Mouse (Mus musculus) G1E (cell line): Measurements from ENCODE around the gene Ehd1. TPM values are rescaled to one million over a fixed set of nuclear protein-coding genes. Genes with fewer than 3 reads are reported as not detected.

Experiments
- ATAC-seq: 2 replicates; pipeline ENCODE4 v1.8.0; 2016; ENCODE audit warnings: mild to moderate bottlenecking; ENCODE audit not compliant: insufficient number of reproducible peaks, poor library complexity, low FRiP score, severe bottlenecking; ENCODE audit errors: extremely low read depth
- DNase-seq: peaks from one replicate; pipeline ENCODE4 v3.0.0; 2012; ENCODE audit warnings: low spot score
- H3K27me3 ChIP-seq: 2 replicates; pipeline ENCODE4 v1.6.1; 2012; ENCODE audit warnings: mild to moderate bottlenecking, low read length, inconsistent platforms; ENCODE audit not compliant: insufficient read depth
- H3K36me3 ChIP-seq: replicated peaks from 2 replicates; pipeline ENCODE3; 2012; ENCODE audit warnings: mild to moderate bottlenecking, inconsistent platforms
- H3K4me1 ChIP-seq: 2 replicates; pipeline ENCODE4 v1.6.1; 2012; ENCODE audit warnings: low read depth, low read length, inconsistent platforms, mixed read lengths; ENCODE audit not compliant: insufficient read depth
- H3K4me3 ChIP-seq: 2 replicates; pipeline ENCODE4 v1.5.1; 2012; ENCODE audit warnings: low read depth, mild to moderate bottlenecking, inconsistent platforms, low read length, moderate library complexity, mixed read lengths
- H3K9me3 ChIP-seq: replicated peaks from 2 replicates; pipeline ENCODE4 v1.6.1; 2012; ENCODE audit warnings: inconsistent platforms
- CTCF ChIP-seq: IDR thresholded peaks from 2 replicates; pipeline ENCODE4 v1.5.1; 2012; ENCODE audit warnings: low read depth, low read length, inconsistent platforms, mixed read lengths
- GATA1 ChIP-seq: IDR thresholded peaks from 2 replicates; pipeline ENCODE4 v1.6.1; 2012; ENCODE audit warnings: borderline replicate concordance, low read length, inconsistent platforms, mixed read lengths
- GATA2 ChIP-seq: IDR thresholded peaks from 2 replicates; pipeline ENCODE4 v1.6.1; 2012; ENCODE audit warnings: low read depth, low read length, inconsistent platforms, borderline replicate concordance
- POLR2AphosphoS5 ChIP-seq: IDR thresholded peaks from 2 replicates; pipeline ENCODE4 v1.6.1; 2012; ENCODE audit warnings: low read depth, low read length, inconsistent platforms; ENCODE audit not compliant: insufficient replicate concordance
- TAL1 ChIP-seq: conservative IDR thresholded peaks from 2 replicates; pipeline ENCODE4 v1.6.1; 2012; ENCODE audit warnings: low read depth, low read length, inconsistent platforms, mixed read lengths
- polyA plus RNA-seq: library from polyadenylated mRNA; stranded (reverse); fragments of >175 nt; gene quantifications from 2 replicates; pipeline ENCODE4 v1.2.3, GENCODE M21; 2012
- total RNA-seq, 2 experiments: library from RNA; stranded (forward) in 1 of 2; stranded (reverse) in 1 of 2; fragments of 200-1000 nt in 1 of 2; fragments of >200 nt in 1 of 2; fragmentation: Nextera tagmentation in 1 of 2; gene quantifications; 2 replicates each; pipeline ENCODE4 v1.2.3; 2014 to 2017

Ehd1 gene
- total and polyA plus RNA-seq, 3 experiments = 18.7 to 132 (median 23.3) TPM

- no peak overlapping the region for H3K4me3 ChIP-seq
- H3K27me3 ChIP-seq = no peaks in the 10 kb centered on the region
- no peaks in the 10 kb centered on the region for H3K9me3 ChIP-seq
- TF ChIP-seq GATA1 (no peak), TAL1 (no peak), POLR2AphosphoS5 (no peak), CTCF (no peak), GATA2 (no peak)
- no peak for DNase-seq
- peaks cover 88% of the 10 kb centered on the region for H3K36me3 ChIP-seq
- H3K4me1 ChIP-seq = peaks cover 45% of the 10 kb centered on the region
- no peak for ATAC-seq
These were observed 66.8 kb downstream of the Ehd1 start for GRCm38 (mm10) chr19:6343066-6343925.

DNA sequence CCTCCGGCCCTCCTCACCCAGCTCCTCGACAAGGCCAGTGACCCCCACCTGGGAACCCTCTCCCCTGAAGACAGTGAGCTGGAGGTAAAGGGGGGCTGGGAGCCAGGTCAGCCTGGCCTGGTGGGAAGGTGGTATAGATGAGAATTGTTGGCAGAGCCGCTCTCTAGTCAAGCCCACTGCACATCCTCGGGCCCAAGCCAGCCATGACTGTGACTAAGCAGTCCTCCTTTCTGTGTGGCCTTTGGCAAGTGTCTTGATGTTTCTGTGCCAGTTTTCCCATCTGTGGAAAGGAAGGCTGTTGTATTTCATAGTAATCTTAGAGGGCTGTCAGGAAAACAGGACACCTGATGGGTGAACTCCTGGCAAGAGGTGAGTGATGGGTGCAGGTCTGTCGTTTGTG lies 67.5 kb downstream of the Ehd1 start:
- ATAC-seq = no peak
- H3K4me1 ChIP-seq = peaks cover 40% of the 10 kb centered on the region
- no peak for DNase-seq
- TF ChIP-seq GATA1 (no peak), GATA2 (no peak), POLR2AphosphoS5 (no peak), CTCF (no peak), TAL1 (no peak)
- no peak overlapping the region for H3K4me3 ChIP-seq
- H3K9me3 ChIP-seq = no peaks in the 10 kb centered on the region
- no peaks in the 10 kb centered on the region for H3K27me3 ChIP-seq
- H3K36me3 ChIP-seq = peaks cover 88% of the 10 kb centered on the region

- no peaks in the 10 kb centered on the region for H3K27me3 ChIP-seq
- no peak overlapping the region for H3K4me3 ChIP-seq
- H3K36me3 ChIP-seq = peaks cover 92% of the 10 kb centered on the region
- no peak for TF ChIP-seq TAL1
- no peak for TF ChIP-seq POLR2AphosphoS5
- TF ChIP-seq GATA2 = no peak
- TF ChIP-seq CTCF = no peak
- TF ChIP-seq GATA1 = no peak
- no peaks in the 10 kb centered on the region for H3K9me3 ChIP-seq
- peaks cover 22% of the 10 kb centered on the region for H3K4me1 ChIP-seq
- DNase-seq = no peak
- no peak for ATAC-seq
These were observed 69.5 kb downstream of the Ehd1 start for GRCm38 (mm10) chr19:6346023-6346422.

DNA sequence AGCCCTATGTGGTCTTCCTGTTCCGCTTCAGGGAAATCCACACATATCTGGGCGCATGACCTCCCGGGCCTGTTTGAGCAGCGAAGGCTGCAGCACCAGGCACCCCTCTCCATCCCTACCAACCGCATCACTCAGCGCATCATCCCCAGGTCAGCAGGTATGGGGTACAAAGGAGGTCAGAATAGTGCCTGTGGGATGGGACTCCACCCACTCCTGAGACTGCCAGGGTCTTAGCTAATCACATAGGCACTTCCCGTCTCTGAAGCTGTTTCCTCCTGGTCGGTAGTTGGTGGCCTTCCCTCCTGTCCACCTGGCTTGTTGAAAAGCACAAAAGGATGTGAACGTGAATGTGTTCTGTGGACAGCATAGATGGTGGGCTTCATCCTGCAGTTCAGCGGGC lies 70.1 kb downstream of the Ehd1 start:
- ATAC-seq (no peak), DNase-seq (no peak)
- no peak for TF ChIP-seq CTCF
- TF ChIP-seq GATA2 = no peak
- no peak for TF ChIP-seq POLR2AphosphoS5
- TF ChIP-seq TAL1 = no peak
- no peak for TF ChIP-seq GATA1
- no peaks in the 10 kb centered on the region for H3K9me3 ChIP-seq
- peaks cover 16% of the 10 kb centered on the region for H3K4me1 ChIP-seq
- peaks cover 97% of the 10 kb centered on the region for H3K36me3 ChIP-seq
- no peak overlapping the region for H3K4me3 ChIP-seq
- H3K27me3 ChIP-seq = no peaks in the 10 kb centered on the region

GRCm38 (mm10) chr19:6347615-6348014 lies 71.1 kb downstream of the Ehd1 start:
- H3K4me1 ChIP-seq = peaks cover 11% of the 10 kb centered on the region
- ATAC-seq = no peak

DNA sequence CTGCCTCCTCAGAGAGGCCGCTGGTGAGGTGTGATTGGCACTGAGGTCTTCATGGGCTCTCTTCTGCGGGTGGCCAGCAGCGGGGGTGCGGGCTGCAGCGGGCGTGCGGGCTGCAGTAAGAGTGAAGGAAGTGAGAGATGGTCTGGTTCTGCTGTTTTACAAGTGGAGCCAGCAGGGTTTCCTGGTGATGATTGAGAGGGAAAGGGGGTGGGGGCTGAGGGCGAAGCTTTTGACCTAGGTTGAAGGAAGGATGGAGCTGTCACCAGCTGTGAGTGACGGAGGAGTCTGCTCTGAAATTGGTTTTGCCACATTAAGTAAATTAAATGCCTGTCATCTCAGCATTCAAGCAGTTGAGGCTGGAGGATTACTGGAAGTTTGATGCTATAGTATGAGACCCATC lies 72.2 kb downstream of the Ehd1 start:
- H3K36me3 ChIP-seq = peaks cover 94% of the 10 kb centered on the region
- TF ChIP-seq TAL1 (no peak), GATA2 (no peak), POLR2AphosphoS5 (no peak), CTCF (no peak), GATA1 (no peak)
- H3K27me3 ChIP-seq = no peaks in the 10 kb centered on the region
- H3K4me3 ChIP-seq = no peak overlapping the region
- ATAC-seq (no peak), DNase-seq (no peak)
- H3K4me1 ChIP-seq = peaks cover 7% of the 10 kb centered on the region
- H3K9me3 ChIP-seq = no peaks in the 10 kb centered on the region

More at GRCm38 (mm10) chr19:6347615-6348014, 71.1 kb downstream of the Ehd1 start:
- no peak for TF ChIP-seq CTCF
- Histone ChIP-seq H3K9me3 (no peaks in the 10 kb centered on the region), H3K4me3 (no peak overlapping the region), H3K27me3 (no peaks in the 10 kb centered on the region), H3K36me3 (peaks cover 94% of the 10 kb centered on the region)
- DNase-seq = no peak
